In the genomic region with DNA sequence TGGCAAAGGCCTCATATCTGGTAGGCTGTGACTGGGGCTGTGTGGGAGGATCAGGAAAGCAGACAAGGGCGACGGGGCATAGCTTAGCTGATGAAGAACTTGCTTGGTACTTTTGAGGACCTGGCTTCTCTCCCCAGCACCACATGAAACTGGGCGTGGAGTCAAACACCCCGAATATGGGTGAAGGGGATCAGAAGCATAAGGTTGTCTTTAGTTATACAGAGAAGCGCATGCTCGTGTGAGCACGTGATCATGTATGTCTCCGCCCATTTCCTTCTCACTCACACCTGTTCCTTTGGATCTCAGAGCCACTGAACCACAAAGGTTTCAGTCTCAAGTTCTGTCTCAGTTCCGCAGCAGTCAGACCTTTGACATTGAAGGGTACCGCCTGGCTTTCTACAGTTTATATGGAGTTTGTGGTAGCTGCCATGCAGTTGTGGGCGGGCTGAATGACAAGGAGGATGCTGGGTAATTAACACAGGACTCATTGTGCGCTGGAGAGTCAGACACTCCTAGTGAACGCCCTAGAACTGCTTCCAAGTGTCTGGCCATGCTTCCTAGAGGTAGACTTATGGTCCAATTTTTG, we compare ENCODE assay signal across 2 mouse cellular contexts.
A peak's percentile ranks its signal among the peaks of the same experiment; 100 is the strongest.
TF ChIP-seq lines count a peak whose summit lies in the region.

No protein-coding gene starts in this region.

TF ChIP-seq in CH12.LX, 34 proteins besides CTCF, POLR2A, EP300 and RAD21 (continued from another document):
- TF ChIP-seq CHD1 (IDR thresholded peaks at IDR 0.05; ENCODE audit: low read depth, low read length): 0 out of 2 replicates have a peak, but pooled peaks have one; percentile 0
- 0 out of 2 replicates have a peak, but pooled peaks have one; percentile 79 for TF ChIP-seq SIN3A (IDR thresholded peaks at IDR 0.05; ENCODE audit: low read length)
- TF ChIP-seq ETS1 (conservative IDR thresholded peaks at IDR 0.05; ENCODE audit: low read depth, low read length): peak; percentile 91
- TF ChIP-seq CHD2 (IDR thresholded peaks at IDR 0.05; ENCODE audit: low read length): peak; percentile 63; the same call in 1 of the 2 replicates
- TF ChIP-seq USF1 (IDR thresholded peaks at IDR 0.05; ENCODE audit: low read depth, low read length): peak; percentile 98
- TF ChIP-seq JUN (IDR thresholded peaks at IDR 0.05; ENCODE audit: insufficient read depth, low read depth, low read length): peak; percentile 51; the same call in 1 of the 2 replicates
- no peak for TF ChIP-seq ZKSCAN1 (IDR thresholded peaks at IDR 0.05; ENCODE audit: borderline replicate concordance, low read depth, low read length)
- peak; percentile 96 for TF ChIP-seq MYC (IDR thresholded peaks at IDR 0.05; ENCODE audit: low read depth, low read length)
- peak; percentile 98 for TF ChIP-seq NRF1 (IDR thresholded peaks at IDR 0.05; ENCODE audit: low read depth, low read length)
- TF ChIP-seq USF2 (conservative IDR thresholded peaks at IDR 0.05; ENCODE audit: low read depth, low read length): peak; percentile 99
- peak; percentile 55; the same call in 1 of the 2 replicates for TF ChIP-seq JUND (conservative IDR thresholded peaks at IDR 0.05; ENCODE audit: low read depth, low read length)
- TF ChIP-seq RCOR1 (conservative IDR thresholded peaks at IDR 0.05; ENCODE audit: low read depth, low read length): no peak
- TF ChIP-seq NELFE (IDR thresholded peaks at IDR 0.05; ENCODE audit: low read depth, low read length): peak; percentile 85
- no peak; the same call in 1 of the 2 replicates for TF ChIP-seq ZNF384 (IDR thresholded peaks at IDR 0.05; ENCODE audit: low read depth, low read length)
- peak; percentile 88 for TF ChIP-seq TBP (conservative IDR thresholded peaks at IDR 0.05; ENCODE audit: low read depth, low read length)
- TF ChIP-seq UBTF (IDR thresholded peaks at IDR 0.05; ENCODE audit: low read depth, low read length): no peak
- peak; percentile 95 for TF ChIP-seq IRF4 (IDR thresholded peaks at IDR 0.05; ENCODE audit: low read depth, low read length)
- TF ChIP-seq TCF12 (IDR thresholded peaks at IDR 0.05; ENCODE audit: low read depth, low read length): peak; percentile 98
- no peak for TF ChIP-seq GABPA (IDR thresholded peaks at IDR 0.05; ENCODE audit: insufficient replicate concordance, low read depth, low read length)
- peak; percentile 98 for TF ChIP-seq BHLHE40 (IDR thresholded peaks at IDR 0.05; ENCODE audit: low read depth, low read length)
- no peak; the same call in 1 of the 2 replicates for TF ChIP-seq POLR2AphosphoS2 (IDR thresholded peaks at IDR 0.05; ENCODE audit: low read depth, low read length)
- peak; percentile 73; the same call in 1 of the 2 replicates for TF ChIP-seq MXI1 (IDR thresholded peaks at IDR 0.05; ENCODE audit: low read depth, low read length)
- no peak for TF ChIP-seq SMC3 (IDR thresholded peaks at IDR 0.05; ENCODE audit: low read depth, low read length)
- peak; percentile 87 for TF ChIP-seq MEF2A (IDR thresholded peaks at IDR 0.05; ENCODE audit: borderline replicate concordance, low read depth, low read length)
- TF ChIP-seq HCFC1 (IDR thresholded peaks at IDR 0.05; ENCODE audit: low read depth, low read length): peak; percentile 70
- TF ChIP-seq MAX (IDR thresholded peaks at IDR 0.05; ENCODE audit: low read length): peak; percentile 99

TF ChIP-seq in myocyte, 11 proteins besides CTCF, POLR2A, EP300 and RAD21 (continued from another document):
- TF ChIP-seq MYOD1 (IDR thresholded peaks at IDR 0.05; ENCODE audit: control insufficient read depth in 1 of 3, insufficient read length in 2 of 3, low read depth in 2 of 3) (peak in 2 of 3 experiments; percentile 68 to 76), TCF3 (IDR thresholded peaks at IDR 0.05; ENCODE audit: insufficient read length, low read depth) (no peak), USF1 (IDR thresholded peaks at IDR 0.05; ENCODE audit: low read depth) (peak; percentile 85)
